In the genomic region with DNA sequence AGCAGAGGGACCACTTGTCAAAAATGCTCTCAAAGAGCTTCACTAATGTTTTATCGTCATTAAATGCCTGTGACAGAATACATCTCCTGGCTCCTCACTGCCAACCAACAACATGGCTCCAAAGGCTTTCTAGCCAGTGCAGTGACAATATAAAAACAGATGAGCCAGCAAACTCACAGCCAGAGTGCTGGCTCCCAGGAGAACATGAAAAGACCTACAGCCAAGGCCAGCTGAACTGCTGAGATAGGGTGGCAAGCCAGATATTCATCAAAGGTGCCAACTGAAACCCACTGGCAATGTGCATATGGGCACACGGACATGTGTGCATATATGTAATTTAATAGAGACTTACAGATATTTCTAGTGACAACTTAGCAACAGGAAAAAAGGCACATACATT, we compare ENCODE assay signal across 18 mouse cellular contexts.
DNase-seq lines count a peak whose midpoint lies in the region; ATAC-seq and TF ChIP-seq lines count a peak whose summit lies in the region.
"Had no signal": no experiment of that assay in that cellular context is flagged by ENCODE, and none has a peak within 500 bp of the region (broad histone marks: within the 10 kb centered on the region; RNA-seq: fewer than 3 reads in every experiment).

No protein-coding gene starts in this region.

- no peak overlapping the region for H3K9ac ChIP-seq in forebrain, postnatal 0 days
- H3K9ac ChIP-seq in forebrain, embryonic 12.5 days: no peak overlapping the region
- H3K9ac ChIP-seq in hindbrain, postnatal 0 days (replicated peaks; ENCODE audit: low read length): no peak overlapping the region
- no peak overlapping the region for H3K9ac ChIP-seq in hindbrain, embryonic 11.5 days (ENCODE audit: low read depth, low read length)
- no peak overlapping the region for H3K9ac ChIP-seq in midbrain, postnatal 0 days (replicated peaks; ENCODE audit: low read length, poor library complexity, severe bottlenecking)
- H3K9ac ChIP-seq in midbrain, embryonic 16.5 days (ENCODE audit: low read depth, low read length): no peak overlapping the region
- H3K9ac ChIP-seq: embryonic facial prominence, embryonic 15.5 days; heart, embryonic 13.5 days; intestine, embryonic 15.5 days had no signal

- ATAC-seq in forebrain, postnatal 0 days: no peak
- no peak for ATAC-seq in forebrain, embryonic 12.5 days (ENCODE audit: low FRiP score)
- no peak for ATAC-seq in hindbrain, postnatal 0 days
- no peak for ATAC-seq in hindbrain, embryonic 11.5 days (ENCODE audit: low FRiP score)
- no peak for ATAC-seq in midbrain, postnatal 0 days (ENCODE audit: low FRiP score)
- no peak; the same call in 1 of the 2 replicates for ATAC-seq in midbrain, embryonic 16.5 days
- ATAC-seq: intestine, embryonic 15.5 days had no signal

- WGBS in forebrain, postnatal 0 days: 53% methylated on average over 2 of the region's 2 CpGs
- 86% methylated on average over 2 of the region's 2 CpGs for WGBS in forebrain, embryonic 12.5 days
- 39% methylated on average over 2 of the region's 2 CpGs for WGBS in hindbrain, postnatal 0 days
- 86% methylated on average over 2 of the region's 2 CpGs for WGBS in hindbrain, embryonic 11.5 days
- 48% methylated on average over 2 of the region's 2 CpGs for WGBS in midbrain, postnatal 0 days
- WGBS in midbrain, embryonic 16.5 days: 63% methylated on average over 2 of the region's 2 CpGs
- 36% methylated on average over 2 of the region's 2 CpGs for WGBS in olfactory bulb, adult 2 months

- DNase-seq in forebrain, postnatal 0 days: peak; percentile 16
- DNase-seq in hindbrain, postnatal 0 days (ENCODE audit: low spot score): peak; percentile 59
- DNase-seq in hindbrain, embryonic 11.5 days (ENCODE audit: low spot score): no peak
- DNase-seq in midbrain, postnatal 0 days (ENCODE audit: low spot score): peak; percentile 52
- no peak for DNase-seq in kidney, adult 8-10 months
- DNase-seq: adrenal gland, postnatal 14 days; cerebellum, adult 18-20 months; embryo, embryonic 11 days; gastrocnemius, adult 2 months; gastrocnemius, postnatal 25 days; heart, postnatal 4 days had no signal

- no peak overlapping the region for H3K4me3 ChIP-seq in forebrain, postnatal 0 days (ENCODE audit: low read depth, low read length)
- no peak overlapping the region for H3K4me3 ChIP-seq in forebrain, embryonic 12.5 days (replicated peaks)
- no peak overlapping the region for H3K4me3 ChIP-seq in hindbrain, postnatal 0 days (ENCODE audit: low read length)
- no peak overlapping the region for H3K4me3 ChIP-seq in hindbrain, embryonic 11.5 days (ENCODE audit: low read depth, low read length)
- no peak overlapping the region for H3K4me3 ChIP-seq in midbrain, postnatal 0 days (ENCODE audit: low read depth, low read length)
- H3K4me3 ChIP-seq in midbrain, embryonic 16.5 days (ENCODE audit: low read depth, low read length): no peak overlapping the region
- no peak overlapping the region for H3K4me3 ChIP-seq in olfactory bulb, adult 2 months (ENCODE audit: insufficient read depth, low read depth, low read length)
- H3K4me3 ChIP-seq: embryonic facial prominence, embryonic 15.5 days; erythroblast, embryonic 14.5 days; gastrocnemius, adult 2 months; heart, embryonic 13.5 days; intestine, embryonic 15.5 days had no signal

- H3K27me3 ChIP-seq in forebrain, postnatal 0 days (ENCODE audit: insufficient read depth, low read length): no peaks in the 10 kb centered on the region
- no peaks in the 10 kb centered on the region for H3K27me3 ChIP-seq in forebrain, embryonic 12.5 days
- no peaks in the 10 kb centered on the region for H3K27me3 ChIP-seq in hindbrain, postnatal 0 days (ENCODE audit: insufficient read depth, low read length)
- H3K27me3 ChIP-seq in hindbrain, embryonic 11.5 days (ENCODE audit: control insufficient read depth, insufficient read depth, low read length): no peaks in the 10 kb centered on the region
- H3K27me3 ChIP-seq in midbrain, postnatal 0 days (ENCODE audit: insufficient read depth, low read length): no peaks in the 10 kb centered on the region
- no peaks in the 10 kb centered on the region for H3K27me3 ChIP-seq in midbrain, embryonic 16.5 days (ENCODE audit: control insufficient read depth, insufficient read depth, low read depth, low read length)
- H3K27me3 ChIP-seq: embryonic facial prominence, embryonic 15.5 days; heart, embryonic 13.5 days; intestine, embryonic 15.5 days had no signal

- no peaks in the 10 kb centered on the region for H3K9me3 ChIP-seq in forebrain, postnatal 0 days (ENCODE audit: low read length)
- no peaks in the 10 kb centered on the region for H3K9me3 ChIP-seq in forebrain, embryonic 12.5 days
- no peaks in the 10 kb centered on the region for H3K9me3 ChIP-seq in hindbrain, postnatal 0 days (ENCODE audit: low read length)
- H3K9me3 ChIP-seq in hindbrain, embryonic 11.5 days (ENCODE audit: control insufficient read depth, low read length): no peaks in the 10 kb centered on the region
- no peaks in the 10 kb centered on the region for H3K9me3 ChIP-seq in midbrain, postnatal 0 days (ENCODE audit: low read length)
- H3K9me3 ChIP-seq in midbrain, embryonic 16.5 days (replicated peaks; ENCODE audit: control insufficient read depth, low read length, poor library complexity, severe bottlenecking): no peaks in the 10 kb centered on the region
- H3K9me3 ChIP-seq: embryonic facial prominence, embryonic 15.5 days; heart, embryonic 13.5 days; intestine, embryonic 15.5 days had no signal

- H3K36me3 ChIP-seq in forebrain, postnatal 0 days (ENCODE audit: insufficient read depth): no peaks in the 10 kb centered on the region
- H3K36me3 ChIP-seq in forebrain, embryonic 12.5 days (replicated peaks): no peaks in the 10 kb centered on the region
- no peaks in the 10 kb centered on the region for H3K36me3 ChIP-seq in hindbrain, postnatal 0 days (ENCODE audit: insufficient read depth, low read length)
- no peaks in the 10 kb centered on the region for H3K36me3 ChIP-seq in hindbrain, embryonic 11.5 days (ENCODE audit: control insufficient read depth, insufficient read depth, low read length)
- no peaks in the 10 kb centered on the region for H3K36me3 ChIP-seq in midbrain, postnatal 0 days (ENCODE audit: insufficient read depth, low read length)
- H3K36me3 ChIP-seq in midbrain, embryonic 16.5 days (ENCODE audit: control insufficient read depth, insufficient read depth, low read length): no peaks in the 10 kb centered on the region
- H3K36me3 ChIP-seq: embryonic facial prominence, embryonic 15.5 days; heart, embryonic 13.5 days; intestine, embryonic 15.5 days had no signal

- H3K4me2 ChIP-seq in forebrain, postnatal 0 days (ENCODE audit: low read depth): no peak overlapping the region
- no peak overlapping the region for H3K4me2 ChIP-seq in forebrain, embryonic 12.5 days
- H3K4me2 ChIP-seq in hindbrain, postnatal 0 days (ENCODE audit: low read depth, low read length): no peak overlapping the region
- no peak overlapping the region for H3K4me2 ChIP-seq in hindbrain, embryonic 11.5 days (replicated peaks; ENCODE audit: low read depth, low read length)
- H3K4me2 ChIP-seq in midbrain, postnatal 0 days (ENCODE audit: low read depth, low read length, poor library complexity, severe bottlenecking): no peak overlapping the region
- no peak overlapping the region for H3K4me2 ChIP-seq in midbrain, embryonic 16.5 days (ENCODE audit: low read length)
- H3K4me2 ChIP-seq: embryonic facial prominence, embryonic 15.5 days; heart, embryonic 13.5 days; intestine, embryonic 15.5 days had no signal

- 0 out of 2 replicates have a peak, but pooled peaks cover 7% of the 10 kb centered on the region for H3K4me1 ChIP-seq in forebrain, postnatal 0 days (ENCODE audit: insufficient read depth)
- H3K4me1 ChIP-seq in forebrain, embryonic 12.5 days: peaks cover 21% of the 10 kb centered on the region
- peaks cover 7% of the 10 kb centered on the region for H3K4me1 ChIP-seq in hindbrain, postnatal 0 days (ENCODE audit: insufficient read depth, low read length)
- no peaks in the 10 kb centered on the region for H3K4me1 ChIP-seq in hindbrain, embryonic 11.5 days (replicated peaks; ENCODE audit: control insufficient read depth, insufficient read depth, low read length)
- H3K4me1 ChIP-seq in midbrain, postnatal 0 days (ENCODE audit: insufficient read depth, low read length): 0 out of 2 replicates have a peak, but pooled peaks cover 4% of the 10 kb centered on the region
- peaks cover 10% of the 10 kb centered on the region for H3K4me1 ChIP-seq in midbrain, embryonic 16.5 days (ENCODE audit: control insufficient read depth, insufficient read depth, low read length)
- peaks cover 5% of the 10 kb centered on the region; the same call in 1 of the 2 replicates for H3K4me1 ChIP-seq in olfactory bulb, adult 2 months (ENCODE audit: control insufficient read depth, insufficient read depth, low read length)

- no peak for TF ChIP-seq CTCF in forebrain, postnatal 0 days (IDR thresholded peaks at IDR 0.05; ENCODE audit: low read depth)
- TF ChIP-seq CTCF in hindbrain, postnatal 0 days (IDR thresholded peaks at IDR 0.05; ENCODE audit: low read depth): no peak
- TF ChIP-seq CTCF in midbrain, postnatal 0 days (IDR thresholded peaks at IDR 0.05): no peak
- no peak for TF ChIP-seq CTCF in olfactory bulb, adult 2 months (IDR thresholded peaks at IDR 0.05; ENCODE audit: insufficient read depth, low read depth, low read length)

- TF ChIP-seq POLR2A in olfactory bulb, adult 2 months (IDR thresholded peaks at IDR 0.05; ENCODE audit: insufficient read depth, low read depth, low read length): no peak

- H3K27ac ChIP-seq in forebrain, postnatal 0 days (ENCODE audit: low read depth, low read length): no peak overlapping the region
- no peak overlapping the region for H3K27ac ChIP-seq in forebrain, embryonic 12.5 days
- H3K27ac ChIP-seq in hindbrain, postnatal 0 days: peak overlapping the region; percentile 57
- H3K27ac ChIP-seq in hindbrain, embryonic 11.5 days (ENCODE audit: low read depth, low read length): no peak overlapping the region
- no peak overlapping the region for H3K27ac ChIP-seq in midbrain, postnatal 0 days (ENCODE audit: low read depth, low read length)
- H3K27ac ChIP-seq in midbrain, embryonic 16.5 days (ENCODE audit: low read length): no peak overlapping the region
- H3K27ac ChIP-seq in olfactory bulb, adult 2 months (ENCODE audit: insufficient read depth, low read depth, low read length): peak overlapping the region; percentile 45; the same call in 1 of the 2 replicates
- H3K27ac ChIP-seq: embryonic facial prominence, embryonic 15.5 days; gastrocnemius, adult 2 months; heart, embryonic 13.5 days; intestine, embryonic 15.5 days had no signal

Comparison
In these comparisons a context has a peak if more than half of its experiments do, and no peak if none do; other contexts are left out.
1. DNase-seq: peak in forebrain, postnatal 0 days (single experiment), hindbrain, postnatal 0 days (single experiment) and midbrain, postnatal 0 days (single experiment); none in hindbrain, embryonic 11.5 days (single experiment) and kidney, adult 8-10 months (0 of 2).
2. H3K27ac ChIP-seq: peak in hindbrain, postnatal 0 days (single experiment) and olfactory bulb, adult 2 months (single experiment); none in forebrain, postnatal 0 days (single experiment), forebrain, embryonic 12.5 days (single experiment), hindbrain, embryonic 11.5 days (single experiment), midbrain, postnatal 0 days (single experiment) and midbrain, embryonic 16.5 days (single experiment).